Mouse (Mus musculus): ENCODE measurements around the gene Pdia5.
A peak's percentile ranks its signal among the peaks of the same experiment; 100 is the strongest.

Gene Pdia5

GRCm38 (mm10) chr16:35490231-35491070 lies at the start of gene Pdia5:
TSS of gene Pdia5 (minus strand) at chr16:35490873.
- peak; percentile 79 to 86 for DNase-seq (ENCODE audit: low spot score in 2 of 2)

DNA sequence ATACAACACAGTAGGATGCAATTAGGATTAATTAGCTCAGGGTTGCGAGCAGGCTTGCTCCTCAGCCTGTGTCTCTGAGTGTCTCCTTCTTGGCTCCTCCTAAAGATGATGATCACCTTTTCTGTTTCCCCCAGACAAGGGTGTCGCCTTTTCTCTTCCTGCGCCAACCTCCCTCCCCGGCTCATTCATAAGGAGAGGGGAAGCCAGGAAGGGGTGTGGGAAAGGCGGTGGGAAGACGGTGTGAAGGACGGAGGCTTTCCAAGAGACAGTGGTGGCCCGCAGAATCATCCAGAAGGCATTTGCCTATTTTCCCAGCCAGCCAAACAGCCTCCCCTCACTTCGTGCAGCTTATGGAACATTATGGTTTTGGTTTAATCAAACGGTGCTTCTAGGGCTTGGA lies 48.4 kb upstream of the Pdia5 start:
- DNase-seq (ENCODE audit: low spot score in 2 of 2): no peak

DNA sequence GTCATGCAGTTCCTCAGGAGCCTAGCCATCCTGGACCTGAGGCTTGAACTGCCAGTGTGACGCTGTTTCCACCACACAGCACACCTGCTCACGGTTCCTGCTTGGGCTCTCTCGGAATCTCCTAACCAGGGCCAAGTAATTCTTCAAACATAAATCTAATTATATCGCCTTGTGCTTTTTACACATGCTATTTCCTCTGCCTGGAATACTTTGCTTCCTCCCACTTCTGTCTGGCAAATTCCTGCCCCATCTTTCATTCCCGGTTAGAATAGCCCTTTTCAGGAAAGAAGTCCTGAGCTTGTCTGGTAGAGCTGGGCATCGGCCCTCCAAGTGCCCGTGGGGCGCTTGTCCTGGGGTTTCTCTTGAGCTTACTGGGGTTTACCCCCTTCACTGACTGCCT lies 47.0 kb upstream of the Pdia5 start:
- DNase-seq (ENCODE audit: low spot score in 2 of 2): no peak

DNA sequence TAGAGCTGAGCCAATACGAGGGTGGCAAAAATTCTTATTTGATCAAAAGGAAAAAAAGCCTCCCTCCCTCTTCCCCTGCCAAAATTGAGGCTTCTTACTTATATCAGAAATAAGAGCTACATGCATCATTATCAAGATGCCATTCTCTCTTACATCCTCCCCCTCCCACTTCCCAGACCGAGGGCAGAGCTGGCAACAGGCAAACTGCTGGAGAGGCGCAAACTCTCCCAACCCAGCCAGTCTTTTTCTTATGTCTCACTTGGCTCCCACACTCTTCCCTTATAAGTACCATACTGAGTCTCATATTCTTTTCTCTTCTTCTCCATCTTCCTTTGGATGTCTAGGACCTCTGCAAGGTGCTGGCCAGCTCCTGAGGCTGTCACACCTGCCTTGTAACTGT lies 44.0 kb upstream of the Pdia5 start:
- no peak for DNase-seq (ENCODE audit: low spot score in 2 of 2)

- no peak for DNase-seq (ENCODE audit: low spot score in 2 of 2)
These were observed 33.5 kb upstream of the Pdia5 start for GRCm38 (mm10) chr16:35524200-35524599.

GRCm38 (mm10) chr16:35519245-35519644 lies 28.6 kb upstream of the Pdia5 start:
- DNase-seq (ENCODE audit: low spot score in 2 of 2): no peak

- peak in 1 of 2 experiments; percentile 10 for DNase-seq (ENCODE audit: low spot score in 2 of 2)
These were observed 27.6 kb upstream of the Pdia5 start for GRCm38 (mm10) chr16:35517976-35518951.

GRCm38 (mm10) chr16:35515977-35516612 lies 25.4 kb upstream of the Pdia5 start:
- DNase-seq (ENCODE audit: low spot score in 2 of 2): no peak

DNA sequence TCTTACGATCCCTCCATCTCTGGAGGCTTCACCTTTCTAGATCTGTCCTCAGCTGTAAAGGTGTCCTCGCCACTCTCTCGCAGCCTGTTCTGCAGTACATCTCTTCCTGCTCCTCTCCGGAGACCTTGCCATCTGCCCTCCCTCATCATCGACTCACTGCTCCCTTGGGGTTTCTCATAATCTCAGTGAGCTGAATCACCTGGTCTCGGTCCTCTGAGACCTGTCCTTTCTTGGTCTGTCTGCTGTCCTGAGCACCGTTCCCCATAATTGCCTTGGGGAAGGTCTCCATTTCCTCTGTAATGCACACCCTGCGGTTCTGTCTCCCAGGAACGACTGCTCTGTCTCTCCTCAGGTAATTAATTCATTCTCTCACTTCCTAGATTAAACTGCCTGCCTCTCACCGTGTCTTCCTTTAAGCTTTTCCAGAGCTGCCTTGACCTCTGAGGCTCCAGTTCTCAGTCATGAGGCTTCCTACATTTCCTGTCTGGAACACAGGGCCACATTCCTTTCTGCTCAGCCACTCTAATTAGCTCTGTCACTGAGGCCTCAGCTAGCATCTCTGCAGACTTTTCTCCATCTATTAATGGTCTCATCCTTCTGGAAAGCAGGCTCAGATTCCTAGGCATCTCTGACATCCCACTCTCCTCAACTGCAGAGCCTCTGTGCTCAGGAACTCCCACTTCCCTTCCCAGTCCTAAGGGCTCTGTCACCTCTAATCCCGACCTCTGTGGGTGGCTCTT lies 18.8 kb upstream of the Pdia5 start:
- no peak for DNase-seq (ENCODE audit: low spot score in 2 of 2)

GRCm38 (mm10) chr16:35508581-35508980 lies 17.9 kb upstream of the Pdia5 start:
- DNase-seq (ENCODE audit: low spot score in 2 of 2): no peak

DNA sequence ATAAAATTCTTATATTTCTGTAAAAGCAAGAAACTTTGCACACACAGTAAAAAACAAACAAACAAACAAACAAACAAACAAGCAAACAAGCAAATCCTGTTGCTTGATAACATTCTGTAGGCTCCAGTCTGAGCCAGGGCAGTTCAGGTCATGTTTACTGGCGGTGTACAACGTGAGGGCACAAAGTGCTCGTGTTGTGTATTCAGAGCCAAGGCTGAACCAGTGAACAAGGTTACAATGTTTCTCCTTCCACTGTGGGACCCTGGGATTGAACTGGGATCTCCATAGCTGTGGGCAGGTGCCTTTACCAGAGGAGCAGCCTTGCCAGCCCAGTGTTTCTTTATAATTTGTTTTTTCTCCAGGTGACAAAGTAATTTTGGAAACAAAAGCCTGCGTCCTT lies 15.1 kb upstream of the Pdia5 start:
- no peak for DNase-seq (ENCODE audit: low spot score in 2 of 2)

DNA sequence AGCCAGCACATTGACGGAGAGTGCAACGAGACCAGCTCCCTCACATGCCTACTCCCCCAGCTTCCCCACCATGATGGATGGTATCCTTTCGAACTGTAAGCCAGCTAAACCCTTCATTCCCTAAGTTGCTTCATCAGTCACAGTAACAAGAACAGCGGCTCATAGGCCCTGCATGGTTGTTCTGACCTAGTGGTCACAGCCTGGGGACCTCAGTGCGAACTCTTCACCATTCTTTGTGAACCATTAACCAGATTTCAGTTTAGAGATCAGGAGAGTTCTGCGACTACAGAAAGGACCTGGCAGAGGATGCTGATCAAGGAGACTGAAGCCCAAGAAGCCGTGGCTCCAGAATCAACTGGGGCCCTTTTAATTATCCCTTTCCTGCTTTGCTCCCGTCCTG lies 13.6 kb upstream of the Pdia5 start:
- DNase-seq (ENCODE audit: low spot score in 2 of 2): no peak

GRCm38 (mm10) chr16:35502456-35502855 lies 11.8 kb upstream of the Pdia5 start:
- no peak for DNase-seq (ENCODE audit: low spot score in 2 of 2)

- DNase-seq (ENCODE audit: low spot score in 2 of 2): no peak
These were observed 10.6 kb upstream of the Pdia5 start for GRCm38 (mm10) chr16:35501106-35501760.

GRCm38 (mm10) chr16:35500342-35500741 lies 9.7 kb upstream of the Pdia5 start:
- DNase-seq (ENCODE audit: low spot score in 2 of 2): no peak

DNA sequence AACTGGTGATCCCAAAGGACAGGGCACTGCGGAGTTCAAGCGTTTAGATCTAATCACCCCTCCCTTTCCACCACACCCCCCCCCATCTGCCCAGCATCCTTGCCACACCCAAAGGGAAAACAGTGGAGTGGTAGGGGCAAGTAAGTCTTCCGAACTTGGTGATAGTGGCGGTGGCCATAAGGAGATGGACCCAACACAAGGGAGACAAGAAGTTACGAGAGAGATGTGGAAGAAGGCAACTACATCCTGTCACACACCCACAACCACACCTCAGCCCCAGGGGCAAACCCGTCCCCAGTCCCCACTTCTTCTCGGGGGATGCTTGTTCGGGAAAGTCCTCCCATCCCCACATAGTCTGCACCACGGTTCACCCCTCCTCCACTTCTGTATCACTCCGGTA lies 880 bp downstream of the Pdia5 start:
- DNase-seq (ENCODE audit: low spot score in 2 of 2): no peak

GRCm38 (mm10) chr16:35489066-35489718 lies 1.5 kb downstream of the Pdia5 start:
- no peak for DNase-seq (ENCODE audit: low spot score in 2 of 2)

- DNase-seq (ENCODE audit: low spot score in 2 of 2): no peak
These were observed 2.9 kb downstream of the Pdia5 start for GRCm38 (mm10) chr16:35487776-35488175.

DNA sequence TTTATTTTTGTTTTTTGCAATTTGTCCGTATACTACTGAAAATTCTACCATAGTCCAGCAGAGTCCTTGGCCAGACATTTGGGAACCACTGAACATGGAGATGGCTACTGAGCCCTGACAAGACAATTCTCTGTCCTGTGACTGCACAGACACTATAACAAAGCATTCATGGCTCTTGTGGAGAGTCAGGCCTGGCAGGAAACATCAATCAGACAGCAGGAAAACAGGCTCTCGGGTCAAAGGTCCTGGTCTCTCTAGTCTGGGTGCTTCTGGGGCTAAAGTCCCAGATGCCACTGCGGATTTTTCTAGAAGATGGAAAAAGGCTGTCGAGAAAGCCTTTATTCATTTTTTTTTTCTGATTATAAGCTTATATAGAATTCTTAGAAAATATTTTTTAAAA lies 3.6 kb downstream of the Pdia5 start:
- no peak for DNase-seq (ENCODE audit: low spot score in 2 of 2)

DNA sequence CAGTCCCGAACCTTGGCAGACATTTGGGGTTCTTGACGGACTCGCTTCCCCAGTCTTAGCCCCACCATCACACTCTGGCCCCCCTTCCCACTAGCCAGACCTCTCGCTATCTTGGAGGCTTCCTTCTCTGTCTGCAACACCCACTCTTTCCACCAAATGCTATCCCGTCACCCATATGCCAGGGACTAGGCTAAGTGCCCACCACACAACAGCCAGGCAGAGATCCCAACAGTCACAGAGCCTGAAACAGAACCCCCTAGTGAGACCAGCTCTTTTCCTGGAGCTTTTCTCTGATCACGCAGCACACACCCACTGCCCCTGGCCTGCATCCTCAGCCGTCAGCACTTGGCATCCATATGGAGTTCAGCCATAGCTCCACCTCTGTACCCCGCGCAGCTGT lies 5.0 kb downstream of the Pdia5 start:
- DNase-seq (ENCODE audit: low spot score in 2 of 2): no peak
